Mouse (Mus musculus) stomach, embryonic 14.5 days (tissue): Measurements from ENCODE around the gene Jchain. TPM values are rescaled to one million over a fixed set of nuclear protein-coding genes. Genes with fewer than 3 reads are reported as not detected.
"Not testable (repeated sequence)": the region's sequence is repeated elsewhere in the genome, so short reads cannot be mapped to it uniquely, and the experiment has no call there.

Source experiments
- ATAC-seq: fragments of 200-750 bp; cut with Nextera tagmentation; 2 replicates; pipeline ENCODE4 v1.8.0; 2017; ENCODE audit warnings: low read depth, moderate TSS enrichment; ENCODE audit not compliant: insufficient number of reproducible peaks, insufficient read depth, low FRiP score
- H3K27ac ChIP-seq: fragments of 300-500 bp; sonication (generic); 2 replicates; pipeline ENCODE4 v1.5.1; 2014; ENCODE audit warnings: mild to moderate bottlenecking, low read length, moderate library complexity, mixed read lengths
- H3K27me3 ChIP-seq: fragments of 300-500 bp; sonication (generic); 2 replicates; pipeline ENCODE4 v1.6.1; 2014; ENCODE audit warnings: low read length, control low read depth, mixed read lengths; ENCODE audit not compliant: control insufficient read depth, insufficient read depth
- H3K36me3 ChIP-seq: fragments of 300-500 bp; sonication (generic); 2 replicates; pipeline ENCODE4 v1.6.1; 2014; ENCODE audit warnings: mild to moderate bottlenecking, control low read depth, low read length, moderate library complexity, mixed read lengths; ENCODE audit not compliant: control insufficient read depth, insufficient read depth
- H3K4me1 ChIP-seq: fragments of 300-500 bp; sonication (generic); 2 replicates; pipeline ENCODE4 v1.6.1; 2014; ENCODE audit warnings: low read length, control low read depth, mixed read lengths; ENCODE audit not compliant: control insufficient read depth, insufficient read depth
- H3K4me2 ChIP-seq: fragments of 300-500 bp; sonication (generic); replicated peaks from 2 replicates; pipeline ENCODE4 v1.6.1; 2014; ENCODE audit warnings: low read depth, low read length, control low read depth
- H3K4me3 ChIP-seq: fragments of 300-500 bp; sonication (generic); 2 replicates; pipeline ENCODE4 v1.5.1; 2014; ENCODE audit warnings: low read depth, low read length, control low read depth
- H3K9ac ChIP-seq: fragments of 300-500 bp; sonication (generic); replicated peaks from 2 replicates; pipeline ENCODE4 v1.6.1; 2014; ENCODE audit warnings: low read depth, mild to moderate bottlenecking, control low read depth, low read length, moderate library complexity, mixed read lengths
- H3K9me3 ChIP-seq: fragments of 300-500 bp; sonication (generic); 2 replicates; pipeline ENCODE4 v1.6.1; 2016; ENCODE audit warnings: low read depth, low read length, control low read depth; ENCODE audit not compliant: control insufficient read depth
- WGBS: fragments of 180-500 bp; shearing (Covaris S2); extraction: QIAGEN DNeasy Blood & Tissue Kit; methylation state at CpG from one replicate; pipeline ENCODE4 v1.1.7; 2014; 5-methylcytosine and 5-hydroxymethylcytosine counted together
- polyA plus RNA-seq: library from polyadenylated mRNA; unstranded; fragments of >200 nt; fragmentation: Nextera tagmentation; extraction: Ambion mirVana; gene quantifications from 2 replicates; pipeline ENCODE4 v1.2.1, GENCODE M21; 2014

Gene Jchain
- polyA plus RNA-seq, 1 experiment from 2014 or later, result not detected

GRCm38 (mm10) chr5:88562863-88563780, 35.4 kb upstream of the Jchain start:
- H3K27me3 ChIP-seq, result no peaks in the 10 kb centered on the region
- no peak overlapping the region for H3K9ac ChIP-seq
- 67% methylated on average over 8 of the region's 8 CpGs for WGBS
- no peak overlapping the region for H3K4me3 ChIP-seq
- no peaks in the 10 kb centered on the region for H3K9me3 ChIP-seq
- H3K27ac ChIP-seq, result no peak overlapping the region
- H3K36me3 ChIP-seq, result no peaks in the 10 kb centered on the region
- peaks cover 5% of the 10 kb centered on the region; the same call in 1 of the 2 replicates for H3K4me1 ChIP-seq
- no peak for ATAC-seq
- H3K4me2 ChIP-seq, result no peak overlapping the region

- no peaks in the 10 kb centered on the region for H3K9me3 ChIP-seq
- H3K27me3 ChIP-seq, result no peaks in the 10 kb centered on the region
- no peaks in the 10 kb centered on the region for H3K36me3 ChIP-seq
- WGBS, result 84% methylated on average over 9 of the region's 9 CpGs
- no peak overlapping the region for H3K4me2 ChIP-seq
- ATAC-seq, result no peak
- no peak overlapping the region for H3K4me3 ChIP-seq
- peaks cover 2% of the 10 kb centered on the region; the same call in 1 of the 2 replicates for H3K4me1 ChIP-seq
- H3K9ac ChIP-seq, result no peak overlapping the region
- H3K27ac ChIP-seq, result no peak overlapping the region
Measured at GRCm38 (mm10) chr5:88561080-88561814, 33.6 kb upstream of the Jchain start.

DNA sequence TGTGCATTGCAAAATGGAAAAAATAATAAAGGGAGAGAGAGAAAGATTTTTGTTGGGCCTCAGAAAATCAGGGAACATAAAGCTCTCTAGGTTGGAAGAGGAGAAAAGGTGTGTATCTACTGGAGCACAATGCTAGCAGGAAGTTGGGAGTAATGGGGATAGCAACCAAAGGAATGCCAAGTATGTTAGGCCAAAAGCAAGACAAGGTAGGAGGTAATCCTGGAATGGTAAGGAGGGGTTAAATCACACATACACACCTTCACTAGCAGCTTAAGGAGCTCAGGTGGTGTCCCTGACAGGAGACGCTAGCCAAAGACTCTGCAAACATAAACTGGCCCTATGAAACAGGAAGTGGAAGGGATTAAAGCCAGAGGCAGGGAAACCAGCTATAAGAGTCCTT, 31.3 kb upstream of the Jchain start:
- no peak for ATAC-seq
- Histone ChIP-seq H3K4me2 (no peak overlapping the region), H3K4me3 (no peak overlapping the region), H3K36me3 (no peaks in the 10 kb centered on the region), H3K27ac (no peak overlapping the region), H3K9ac (no peak overlapping the region), H3K9me3 (no peaks in the 10 kb centered on the region), H3K4me1 (peaks cover 14% of the 10 kb centered on the region), H3K27me3 (no peaks in the 10 kb centered on the region)
- WGBS, result 0% methylated on average over 1 of the region's 1 CpGs

DNA sequence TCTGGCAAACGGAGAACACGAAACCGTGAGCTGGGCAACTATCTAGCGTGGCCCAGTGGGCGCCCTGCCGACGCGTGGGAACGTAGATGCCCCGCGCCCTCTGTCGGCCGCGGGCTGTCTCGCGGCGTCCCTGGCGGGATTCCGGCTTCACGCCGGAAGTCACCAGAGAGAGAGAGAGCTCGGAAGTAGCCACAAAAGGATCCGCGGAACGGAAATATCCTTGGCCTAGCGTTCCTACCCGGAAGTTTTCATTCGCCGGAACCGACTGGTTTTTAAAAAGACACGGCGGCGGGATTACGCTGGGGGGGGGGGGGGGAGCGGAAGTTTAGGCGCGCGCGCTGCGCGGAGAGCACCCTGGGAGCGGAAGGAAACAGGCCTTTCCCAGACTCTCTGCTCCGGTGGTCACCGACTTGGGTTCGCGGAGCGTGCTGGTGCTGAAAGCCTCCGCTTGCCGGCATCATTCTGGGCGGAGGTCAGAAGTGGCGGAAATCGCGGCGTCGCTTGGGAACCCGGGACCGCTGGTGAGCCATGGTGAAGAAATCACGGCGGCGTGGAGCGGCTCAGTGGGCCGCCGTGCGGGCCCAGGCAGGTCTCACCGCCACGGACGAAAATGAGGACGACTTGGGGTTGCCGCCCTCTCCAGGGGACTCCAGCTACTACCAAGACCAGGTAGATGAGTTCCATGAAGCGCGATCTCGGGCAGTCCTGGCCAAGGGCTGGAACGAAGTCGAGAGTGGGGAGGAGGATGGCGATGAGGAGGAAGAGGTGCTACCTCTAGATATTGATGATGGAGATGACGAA, 26.6 kb upstream of the Jchain start, which contains the start of gene Utp3:
TSS of gene Utp3 (plus strand) at position 377 of the 801 bp plus-strand sequence.
- Histone ChIP-seq H3K9me3 (no peaks in the 10 kb centered on the region), H3K27me3 (no peaks in the 10 kb centered on the region), H3K4me2 (peak within 1 kb of the TSS; percentile 78), H3K27ac (peak within 1 kb of the TSS; percentile 92), H3K9ac (peak within 1 kb of the TSS; percentile 92), H3K36me3 (no peaks in the 10 kb centered on the region), H3K4me3 (peak within 1 kb of the TSS; percentile 77), H3K4me1 (peaks cover 14% of the 10 kb centered on the region)
- WGBS, result under 1% methylated on average over 70 of the region's 76 CpGs
- peak; percentile 95 for ATAC-seq

DNA sequence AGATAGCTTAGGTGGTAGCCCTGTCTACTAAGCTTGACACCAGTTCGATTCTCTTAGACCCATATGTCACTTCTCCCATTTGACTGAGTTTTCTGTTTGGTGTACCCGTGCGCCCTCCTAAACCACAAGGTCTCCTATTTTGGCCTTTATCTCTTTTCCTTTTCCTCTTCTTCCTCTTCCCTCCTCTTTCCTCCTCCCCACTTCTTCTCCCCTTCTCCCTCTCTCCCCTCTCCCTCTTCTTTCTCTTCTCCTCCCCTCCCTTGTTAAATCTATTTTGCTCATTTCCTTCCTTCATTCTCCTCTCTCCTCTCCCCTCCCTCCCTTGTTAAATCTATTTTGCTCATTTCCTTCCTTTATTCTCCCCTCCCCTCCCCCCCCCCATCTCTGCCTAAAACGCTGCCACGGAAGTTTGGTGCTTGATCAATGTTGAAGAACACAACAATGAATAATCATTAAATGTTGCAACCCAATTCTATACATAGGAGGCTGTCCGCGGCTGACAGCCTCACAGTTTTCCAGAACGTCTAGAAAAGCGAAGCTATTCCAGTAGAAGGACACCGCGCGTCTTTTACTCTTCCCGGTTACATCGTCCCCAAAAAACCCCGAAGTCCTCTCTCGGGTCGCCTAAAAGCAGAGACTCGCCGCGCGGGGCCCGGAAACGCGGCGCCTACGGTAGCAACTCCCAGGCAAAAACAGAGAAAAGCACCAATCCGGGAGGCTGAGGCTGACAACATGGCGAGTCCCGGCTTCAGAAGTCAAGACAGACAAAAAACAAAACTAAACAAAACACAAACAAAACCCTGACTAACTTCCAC, 25.8 kb upstream of the Jchain start:
- Histone ChIP-seq H3K27me3 (no peaks in the 10 kb centered on the region), H3K4me2 (peak overlapping the region; percentile 51), H3K4me3 (peak overlapping the region; percentile 77), H3K27ac (peak overlapping the region; percentile 92), H3K9me3 (no peaks in the 10 kb centered on the region), H3K4me1 (peaks cover 14% of the 10 kb centered on the region), H3K36me3 (no peaks in the 10 kb centered on the region), H3K9ac (peak overlapping the region; percentile 65)
- peak; percentile 65 for ATAC-seq
- 8% methylated on average over 29 of the region's 29 CpGs for WGBS

GRCm38 (mm10) chr5:88545536-88545935, 17.8 kb upstream of the Jchain start:
- no peaks in the 10 kb centered on the region for H3K27me3 ChIP-seq
- no peak overlapping the region for H3K4me3 ChIP-seq
- no peak overlapping the region for H3K4me2 ChIP-seq
- no peaks in the 10 kb centered on the region for H3K9me3 ChIP-seq
- no peak overlapping the region for H3K27ac ChIP-seq
- ATAC-seq, result no peak
- 83% methylated on average over 7 of the region's 7 CpGs for WGBS
- no peaks in the 10 kb centered on the region for H3K4me1 ChIP-seq
- H3K36me3 ChIP-seq, result no peaks in the 10 kb centered on the region
- no peak overlapping the region for H3K9ac ChIP-seq

GRCm38 (mm10) chr5:88544411-88544810, 16.7 kb upstream of the Jchain start:
- H3K4me3 ChIP-seq, H3K9ac ChIP-seq, H3K4me1 ChIP-seq, H3K36me3 ChIP-seq, H3K4me2 ChIP-seq, H3K9me3 ChIP-seq, H3K27me3 ChIP-seq, ATAC-seq, H3K27ac ChIP-seq: not testable (repeated sequence)
- WGBS, result 88% methylated on average over 1 of the region's 1 CpGs
